Mouse (Mus musculus): ENCODE results near the gene Gm17078. TPM values are rescaled to one million over a fixed set of nuclear protein-coding genes. Genes with fewer than 3 reads are reported as not detected.
"Not testable (repeated sequence)": the region's sequence is repeated elsewhere in the genome, so short reads cannot be mapped to it uniquely, and the experiment has no call there.

The Gm17078 gene
- polyA plus RNA-seq (2011; ENCODE audit: insufficient read length, low read depth, missing spikeins): not detected in 2 replicates

- H3K27ac ChIP-seq (ENCODE audit: insufficient read depth, low read length): no peak within 1 kb of the TSS
- TF ChIP-seq CTCF (IDR thresholded peaks at IDR 0.05; ENCODE audit: borderline replicate concordance, insufficient read depth, low read length): no peak
- TF ChIP-seq POLR2A (IDR thresholded peaks at IDR 0.05; ENCODE audit: low read depth, low read length): no peak
- no peaks in the 10 kb centered on the region for H3K4me1 ChIP-seq (ENCODE audit: control insufficient read depth, insufficient read depth, low read length)
- H3K4me3 ChIP-seq (ENCODE audit: insufficient read depth, low read length): no peak within 1 kb of the TSS
Observed at GRCm38 (mm10) chr14:51611210-51611609, at the start of gene Gm17078. Gene Gm17078, minus strand, starts transcription at chr14:51611310.

- H3K27ac ChIP-seq (ENCODE audit: insufficient read depth, low read length); H3K4me3 ChIP-seq (ENCODE audit: insufficient read depth, low read length); H3K4me1 ChIP-seq (ENCODE audit: control insufficient read depth, insufficient read depth, low read length): not testable (repeated sequence)
Observed at GRCm38 (mm10) chr14:51635566-51635965, 24.5 kb upstream of the Gm17078 start, which contains the start of gene Gm4181. Gene Gm4181, minus strand, starts transcription at chr14:51635666.

DNA sequence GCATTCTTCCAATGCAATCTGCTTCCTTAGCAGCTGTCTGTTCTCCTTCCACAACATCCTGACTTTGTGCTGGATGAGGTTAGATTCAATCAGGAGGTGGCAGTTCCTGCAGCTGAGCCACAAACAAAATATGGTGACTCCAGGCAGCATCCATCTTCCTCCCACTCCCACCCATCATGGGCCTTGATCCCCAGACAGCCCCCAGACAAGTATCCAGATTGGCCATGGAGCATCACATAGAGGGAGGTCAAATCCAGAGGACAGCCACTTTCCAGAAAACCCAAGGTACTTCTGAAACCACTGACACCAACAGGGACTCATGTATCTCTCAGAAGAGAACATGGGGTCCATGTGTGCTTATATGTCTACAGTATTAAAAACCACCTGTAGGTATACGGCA, 21.3 kb upstream of the Gm17078 start:
- H3K4me3 ChIP-seq (ENCODE audit: insufficient read depth, low read length); H3K4me1 ChIP-seq (ENCODE audit: control insufficient read depth, insufficient read depth, low read length); H3K27ac ChIP-seq (ENCODE audit: insufficient read depth, low read length): not testable (repeated sequence)

GRCm38 (mm10) chr14:51592039-51592438, 19.1 kb downstream of the Gm17078 start, which contains the start of gene Gm17174:
Gene Gm17174, minus strand, starts transcription at chr14:51592139.
- not testable (repeated sequence) for H3K4me3 ChIP-seq (ENCODE audit: insufficient read depth, low read length); H3K27ac ChIP-seq (ENCODE audit: insufficient read depth, low read length); H3K4me1 ChIP-seq (ENCODE audit: control insufficient read depth, insufficient read depth, low read length)

- not testable (repeated sequence) for H3K4me1 ChIP-seq (ENCODE audit: control insufficient read depth, insufficient read depth, low read length); H3K4me3 ChIP-seq (ENCODE audit: insufficient read depth, low read length); H3K27ac ChIP-seq (ENCODE audit: insufficient read depth, low read length)
Observed at GRCm38 (mm10) chr14:51573963-51574362, 37.1 kb downstream of the Gm17078 start, which contains the start of gene Gm17175. Gene Gm17175, minus strand, starts transcription at chr14:51574063.

Other genes with a start within 250 kb of the Gm17078 start
- gene Gm7247, start 249.6 kb downstream of the Gm17078 start, polyA plus RNA-seq (2011; ENCODE audit: insufficient read length, low read depth, missing spikeins): not detected in 2 replicates
- not detected in 2 replicates for gene Vmn2r88, start 200.5 kb downstream of the Gm17078 start, polyA plus RNA-seq (2011; ENCODE audit: insufficient read length, low read depth, missing spikeins)
- not detected in 2 replicates for gene Vmn2r89, start 159.5 kb downstream of the Gm17078 start, polyA plus RNA-seq (2011; ENCODE audit: insufficient read length, low read depth, missing spikeins)
- gene Gm5622, start 58.5 kb downstream of the Gm17078 start, polyA plus RNA-seq (2011; ENCODE audit: insufficient read length, low read depth, missing spikeins): not detected in 2 replicates
- not detected in 2 replicates for gene Gm17175, start 37.2 kb downstream of the Gm17078 start, polyA plus RNA-seq (2011; ENCODE audit: insufficient read length, low read depth, missing spikeins)
- not detected in 2 replicates for gene Gm17174, start 19.2 kb downstream of the Gm17078 start, polyA plus RNA-seq (2011; ENCODE audit: insufficient read length, low read depth, missing spikeins)
- not detected in 2 replicates for gene Gm4181, start 24.4 kb upstream of the Gm17078 start, polyA plus RNA-seq (2011; ENCODE audit: insufficient read length, low read depth, missing spikeins)
- gene Gm17079, start 84.2 kb upstream of the Gm17078 start, polyA plus RNA-seq (2011; ENCODE audit: insufficient read length, low read depth, missing spikeins): not detected in 2 replicates
- not detected in 2 replicates for gene Gm5800, start 105.9 kb upstream of the Gm17078 start, polyA plus RNA-seq (2011; ENCODE audit: insufficient read length, low read depth, missing spikeins)
- gene Ang4, start 162.3 kb upstream of the Gm17078 start, polyA plus RNA-seq (2011; ENCODE audit: insufficient read length, low read depth, missing spikeins): not detected in 2 replicates
- not detected in 2 replicates for gene AY358078, start 188.7 kb upstream of the Gm17078 start, polyA plus RNA-seq (2011; ENCODE audit: insufficient read length, low read depth, missing spikeins)
- gene Ear6, start 242.4 kb upstream of the Gm17078 start, polyA plus RNA-seq (2011; ENCODE audit: insufficient read length, low read depth, missing spikeins): not detected in 2 replicates

Data from embryonic fibroblast, embryonic 13.5 days (primary cell).